10 mouse cellular contexts compared by ENCODE assay signal in genomic region chr14:72116842-72117241, GRCm38 (mm10).
A peak's percentile ranks its signal among the peaks of the same experiment; 100 is the strongest.
DNase-seq lines count a peak whose midpoint lies in the region; ATAC-seq and TF ChIP-seq lines count a peak whose summit lies in the region.
"Had no signal": no experiment of that assay in that cellular context is flagged by ENCODE, and none has a peak within 500 bp of the region (broad histone marks: within the 10 kb centered on the region; RNA-seq: fewer than 3 reads in every experiment).

No protein-coding gene starts in this region.

- no peak for TF ChIP-seq CTCF in forebrain, postnatal 0 days (IDR thresholded peaks at IDR 0.05; ENCODE audit: low read depth)

- H3K27me3 ChIP-seq in forebrain, postnatal 0 days (ENCODE audit: insufficient read depth, low read length), result no peaks in the 10 kb centered on the region

- DNase-seq in heart, adult 11 months, result peak; percentile 89
- DNase-seq in heart, postnatal 25 days (ENCODE audit: low spot score), result no peak
- peak; percentile 3 for DNase-seq in retina, postnatal 1 day
- DNase-seq in retina, embryonic 14.5 days (ENCODE audit: low spot score), result no peak
- peak; percentile 61 for DNase-seq in forebrain, postnatal 0 days
- peak; percentile 4 to 15 for DNase-seq in left cerebral cortex, postnatal 25 days (ENCODE audit: low spot score in 2 of 2)
- no peak for DNase-seq in embryo, embryonic 10.5 days (ENCODE audit: low spot score)
- DNase-seq in spleen, postnatal 4 days (ENCODE audit: low spot score in 2 of 2), result no peak
- DNase-seq: liver, postnatal 0 days; thymus, adult 2 months had no signal

- H3K36me3 ChIP-seq in forebrain, postnatal 0 days (ENCODE audit: insufficient read depth), result no peaks in the 10 kb centered on the region

- H3K4me2 ChIP-seq in forebrain, postnatal 0 days (ENCODE audit: low read depth), result no peak overlapping the region

- no peak overlapping the region for H3K4me3 ChIP-seq in forebrain, postnatal 0 days (ENCODE audit: low read depth, low read length)

- no peaks in the 10 kb centered on the region for H3K9me3 ChIP-seq in forebrain, postnatal 0 days (ENCODE audit: low read length)

- 15% methylated on average over 4 of the region's 4 CpGs for WGBS in forebrain, postnatal 0 days

- no peak overlapping the region for H3K27ac ChIP-seq in forebrain, postnatal 0 days (ENCODE audit: low read depth, low read length)

- no peaks in the 10 kb centered on the region for H3K4me1 ChIP-seq in forebrain, postnatal 0 days (ENCODE audit: insufficient read depth)

- H3K9ac ChIP-seq in forebrain, postnatal 0 days, result no peak overlapping the region
- H3K9ac ChIP-seq: liver, postnatal 0 days had no signal

- intact Hi-C loops in heart, postnatal 25 days (cut with DNase I), result no loop called here
- intact Hi-C loops in left cerebral cortex, postnatal 25 days (cut with DNase I), result no loop called here

- ATAC-seq in forebrain, postnatal 0 days, result no peak; the same call in 1 of the 2 replicates
- ATAC-seq: liver, postnatal 0 days had no signal

Comparison
In these comparisons a context has a peak if more than half of its experiments do, and no peak if none do; other contexts are left out.
1. DNase-seq: peak in heart, adult 11 months (single experiment), retina, postnatal 1 day (single experiment), forebrain, postnatal 0 days (single experiment) and left cerebral cortex, postnatal 25 days (2 of 2); none in heart, postnatal 25 days (single experiment), retina, embryonic 14.5 days (single experiment), embryo, embryonic 10.5 days (single experiment) and spleen, postnatal 4 days (0 of 2).